In the genomic region with DNA sequence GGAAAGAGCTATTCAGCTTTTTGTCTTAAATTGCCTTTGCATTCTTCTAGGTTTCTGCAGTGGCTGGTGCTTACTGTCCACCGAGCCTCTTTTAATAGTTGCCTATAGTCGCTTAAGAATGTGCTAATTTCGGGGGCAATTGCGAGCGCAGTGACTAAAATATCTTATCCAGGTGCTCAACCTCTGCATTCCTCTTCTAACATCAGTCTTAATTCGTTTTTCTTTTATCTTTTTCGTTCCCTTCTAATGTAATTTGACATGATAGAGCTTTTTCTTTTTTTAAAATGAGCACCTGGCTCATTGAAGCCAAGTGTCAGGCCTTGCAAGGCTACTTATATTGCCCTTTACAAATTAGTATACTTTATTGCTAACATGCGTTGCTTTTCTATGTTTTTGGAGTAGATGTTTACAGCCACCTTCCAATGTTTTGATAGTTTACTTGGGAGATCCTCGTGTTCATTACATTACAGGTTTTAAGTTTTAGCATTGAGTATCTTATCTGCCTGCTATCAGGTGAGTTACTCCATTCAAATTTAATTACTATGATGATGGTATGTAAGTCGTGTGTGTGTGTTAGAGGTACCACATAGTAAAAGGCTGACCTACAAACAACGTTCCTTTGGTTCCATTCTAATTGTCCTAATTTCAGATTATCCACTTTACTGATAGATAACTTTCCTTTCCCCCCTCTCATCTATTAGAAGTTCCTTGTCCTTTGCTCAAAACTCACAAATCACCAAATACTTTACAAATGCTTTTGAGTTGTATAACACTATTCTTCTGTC, we compare ENCODE assay signal across 8 mouse cellular contexts. TPM values are rescaled to one million over a fixed set of nuclear protein-coding genes. Genes with fewer than 3 reads are reported as not detected.
DNase-seq lines count a peak whose midpoint lies in the region; ATAC-seq lines count a peak whose summit lies in the region.

No protein-coding gene starts in this region.

- H3K4me3 ChIP-seq in megakaryocyte, embryonic 14.5 days (replicated peaks): peak overlapping the region; percentile 88
- peak overlapping the region; percentile 39 for H3K4me3 ChIP-seq in embryonic facial prominence, embryonic 12.5 days
- H3K4me3 ChIP-seq in limb, embryonic 12.5 days (replicated peaks): peak overlapping the region; percentile 46
- peak overlapping the region; percentile 49 for H3K4me3 ChIP-seq in stomach, embryonic 16.5 days (replicated peaks; ENCODE audit: low read length)

- peaks cover 43% of the 10 kb centered on the region for H3K4me1 ChIP-seq in megakaryocyte, embryonic 14.5 days
- peaks cover 27% of the 10 kb centered on the region for H3K4me1 ChIP-seq in embryonic facial prominence, embryonic 12.5 days
- H3K4me1 ChIP-seq in limb, embryonic 12.5 days (replicated peaks): peaks cover 51% of the 10 kb centered on the region
- H3K4me1 ChIP-seq in stomach, embryonic 16.5 days (ENCODE audit: control insufficient read depth, insufficient read depth, low read length): peaks cover 21% of the 10 kb centered on the region

- H3K27me3 ChIP-seq in megakaryocyte, embryonic 14.5 days (replicated peaks): no peaks in the 10 kb centered on the region
- H3K27me3 ChIP-seq in embryonic facial prominence, embryonic 12.5 days: no peaks in the 10 kb centered on the region
- H3K27me3 ChIP-seq in limb, embryonic 12.5 days: no peaks in the 10 kb centered on the region
- no peaks in the 10 kb centered on the region for H3K27me3 ChIP-seq in stomach, embryonic 16.5 days (ENCODE audit: control insufficient read depth, insufficient read depth, low read length)

- H3K9me3 ChIP-seq in megakaryocyte, embryonic 14.5 days: no peaks in the 10 kb centered on the region
- H3K9me3 ChIP-seq in embryonic facial prominence, embryonic 12.5 days: no peaks in the 10 kb centered on the region
- H3K9me3 ChIP-seq in limb, embryonic 12.5 days: no peaks in the 10 kb centered on the region
- H3K9me3 ChIP-seq in stomach, embryonic 16.5 days (replicated peaks; ENCODE audit: control insufficient read depth, low read length): no peaks in the 10 kb centered on the region

- DNase-seq in layer of hippocampus, adult 11-12 months (ENCODE audit: low spot score): no peak
- DNase-seq in ovary, postnatal 10 days (ENCODE audit: low spot score): no peak

- WGBS in embryonic facial prominence, embryonic 12.5 days: 2% methylated on average over 11 of the region's 11 CpGs
- 3% methylated on average over 11 of the region's 11 CpGs for WGBS in limb, embryonic 12.5 days
- 5% methylated on average over 11 of the region's 11 CpGs for WGBS in stomach, embryonic 16.5 days

- H3K27ac ChIP-seq in embryonic facial prominence, embryonic 12.5 days: peak overlapping the region; percentile 70
- peak overlapping the region; percentile 74; the same call in 1 of the 2 replicates for H3K27ac ChIP-seq in limb, embryonic 12.5 days
- H3K27ac ChIP-seq in stomach, embryonic 16.5 days (ENCODE audit: low read length): peak overlapping the region; percentile 66

- no peak for ATAC-seq in megakaryocyte, adult 5-6 weeks (ENCODE audit: poor library complexity, severe bottlenecking)
- no peak for ATAC-seq in embryonic facial prominence, embryonic 12.5 days (ENCODE audit: insufficient number of reproducible peaks, insufficient read depth, low FRiP score, low TSS enrichment)
- no peak for ATAC-seq in limb, embryonic 12.5 days (ENCODE audit: insufficient number of reproducible peaks, insufficient read depth, low FRiP score, low TSS enrichment, low read depth)
- no peak for ATAC-seq in stomach, embryonic 16.5 days (ENCODE audit: insufficient read depth, low FRiP score)
- no peak for ATAC-seq in activated CD4-positive, CD25-positive, alpha-beta regulatory T cell, adult 4 months

- H3K36me3 ChIP-seq in megakaryocyte, embryonic 14.5 days (replicated peaks; ENCODE audit: low read length): peaks cover under 1% of the 10 kb centered on the region
- no peaks in the 10 kb centered on the region for H3K36me3 ChIP-seq in embryonic facial prominence, embryonic 12.5 days
- no peaks in the 10 kb centered on the region for H3K36me3 ChIP-seq in limb, embryonic 12.5 days
- no peaks in the 10 kb centered on the region for H3K36me3 ChIP-seq in stomach, embryonic 16.5 days (ENCODE audit: control insufficient read depth, insufficient read depth, low read length)

- H3K9ac ChIP-seq in embryonic facial prominence, embryonic 12.5 days: peak overlapping the region; percentile 52
- peak overlapping the region; percentile 71 for H3K9ac ChIP-seq in limb, embryonic 12.5 days (replicated peaks)
- H3K9ac ChIP-seq in stomach, embryonic 16.5 days (ENCODE audit: low read length): peak overlapping the region; percentile 72

- peak overlapping the region; percentile 50 for H3K4me2 ChIP-seq in embryonic facial prominence, embryonic 12.5 days (replicated peaks)
- H3K4me2 ChIP-seq in limb, embryonic 12.5 days: peak overlapping the region; percentile 59
- peak overlapping the region; percentile 57 for H3K4me2 ChIP-seq in stomach, embryonic 16.5 days (ENCODE audit: low read depth, low read length)

RNA-seq across cellular contexts. Expression of a gene that starts 1.1 kb away (rescaled TPM):
- not detected in 2 replicates for polyA plus RNA-seq in megakaryocyte, embryonic 14.5 days (2012; ENCODE audit: insufficient read depth, low replicate concordance)
- total RNA-seq in megakaryocyte, adult 5-6 weeks (2015): 17.8 and 20.2 TPM in 2 replicates
- total RNA-seq in megakaryocyte, adult 5-6 weeks (2017): 2.8 TPM in 1 of 2 replicates, not detected in the other
- polyA plus RNA-seq in embryonic facial prominence, embryonic 12.5 days (2016; fragmentation: Nextera tagmentation; extraction: Ambion mirVana): 0.83 TPM in 1 of 2 replicates, not detected in the other
- polyA plus RNA-seq in limb, embryonic 12.5 days (2016; fragmentation: Nextera tagmentation; extraction: Ambion mirVana): 0.35 TPM in 1 of 2 replicates, not detected in the other
- polyA plus RNA-seq in stomach, embryonic 16.5 days (2015; fragmentation: Nextera tagmentation; extraction: Ambion mirVana): 1.3 and 2.1 TPM in 2 replicates
- polyA plus RNA-seq in activated CD4-positive, CD25-positive, alpha-beta regulatory T cell, adult 4 months (2017; shearing (Covaris generic)): not detected

RNA-seq across cellular contexts. Expression of a gene that starts 2.3 kb away (rescaled TPM):
- 57.2 and 67.0 TPM in 2 replicates for polyA plus RNA-seq in megakaryocyte, embryonic 14.5 days (2012; ENCODE audit: insufficient read depth, low replicate concordance)
- not detected in 2 replicates for total RNA-seq in megakaryocyte, adult 5-6 weeks (2015)
- 12,468 and 14,692 TPM in 2 replicates for total RNA-seq in megakaryocyte, adult 5-6 weeks (2017)
- 19.8 and 19.9 TPM in 2 replicates for polyA plus RNA-seq in embryonic facial prominence, embryonic 12.5 days (2016; fragmentation: Nextera tagmentation; extraction: Ambion mirVana)
- polyA plus RNA-seq in limb, embryonic 12.5 days (2016; fragmentation: Nextera tagmentation; extraction: Ambion mirVana): 17.4 and 36.2 TPM in 2 replicates
- polyA plus RNA-seq in stomach, embryonic 16.5 days (2015; fragmentation: Nextera tagmentation; extraction: Ambion mirVana): 19.4 and 20.8 TPM in 2 replicates
- polyA plus RNA-seq in activated CD4-positive, CD25-positive, alpha-beta regulatory T cell, adult 4 months (2017; shearing (Covaris generic)): 10 to 100 TPM in 1 of 2 experiments, not detected in 1; 46.6 TPM

RNA-seq across cellular contexts. Expression of a gene that starts 7.5 kb away (rescaled TPM):
- 947 and 1,036 TPM in 2 replicates for polyA plus RNA-seq in megakaryocyte, embryonic 14.5 days (2012; ENCODE audit: insufficient read depth, low replicate concordance)
- total RNA-seq in megakaryocyte, adult 5-6 weeks (2015): 98.2 and 115 TPM in 2 replicates
- total RNA-seq in megakaryocyte, adult 5-6 weeks (2017): not detected in 2 replicates
- polyA plus RNA-seq in embryonic facial prominence, embryonic 12.5 days (2016; fragmentation: Nextera tagmentation; extraction: Ambion mirVana): 45.4 and 60.5 TPM in 2 replicates
- 50.0 and 66.0 TPM in 2 replicates for polyA plus RNA-seq in limb, embryonic 12.5 days (2016; fragmentation: Nextera tagmentation; extraction: Ambion mirVana)
- 49.4 and 53.3 TPM in 2 replicates for polyA plus RNA-seq in stomach, embryonic 16.5 days (2015; fragmentation: Nextera tagmentation; extraction: Ambion mirVana)
- polyA plus RNA-seq in activated CD4-positive, CD25-positive, alpha-beta regulatory T cell, adult 4 months (2017; shearing (Covaris generic)): 10 to 100 TPM in 1 of 2 experiments, not detected in 1; 86.9 TPM

RNA-seq across cellular contexts. Expression of a gene that starts 8.6 kb away (rescaled TPM):
- polyA plus RNA-seq in megakaryocyte, embryonic 14.5 days (2012; ENCODE audit: insufficient read depth, low replicate concordance): 50.2 and 139 TPM in 2 replicates
- total RNA-seq in megakaryocyte, adult 5-6 weeks (2015): 319 and 351 TPM in 2 replicates
- 146 and 157 TPM in 2 replicates for total RNA-seq in megakaryocyte, adult 5-6 weeks (2017)
- 7.1 and 8.2 TPM in 2 replicates for polyA plus RNA-seq in embryonic facial prominence, embryonic 12.5 days (2016; fragmentation: Nextera tagmentation; extraction: Ambion mirVana)
- 9.0 and 11.9 TPM in 2 replicates for polyA plus RNA-seq in limb, embryonic 12.5 days (2016; fragmentation: Nextera tagmentation; extraction: Ambion mirVana)
- 2.6 TPM in 1 of 2 replicates, not detected in the other for polyA plus RNA-seq in stomach, embryonic 16.5 days (2015; fragmentation: Nextera tagmentation; extraction: Ambion mirVana)
- 1 to 10 TPM in 1 of 2 experiments, under 1 TPM in 1; 0.56 to 2.5 TPM for polyA plus RNA-seq in activated CD4-positive, CD25-positive, alpha-beta regulatory T cell, adult 4 months (2017; shearing (Covaris generic))

RNA-seq across cellular contexts. Expression of a gene that starts 15.6 kb away (rescaled TPM):
- 5.6 and 6.1 TPM in 2 replicates for polyA plus RNA-seq in megakaryocyte, embryonic 14.5 days (2012; ENCODE audit: insufficient read depth, low replicate concordance)
- total RNA-seq in megakaryocyte, adult 5-6 weeks (2015): 187 and 212 TPM in 2 replicates
- total RNA-seq in megakaryocyte, adult 5-6 weeks (2017): 175 TPM in 2 replicates
- 13.6 and 17.2 TPM in 2 replicates for polyA plus RNA-seq in embryonic facial prominence, embryonic 12.5 days (2016; fragmentation: Nextera tagmentation; extraction: Ambion mirVana)
- polyA plus RNA-seq in limb, embryonic 12.5 days (2016; fragmentation: Nextera tagmentation; extraction: Ambion mirVana): 19.4 and 26.5 TPM in 2 replicates
- polyA plus RNA-seq in stomach, embryonic 16.5 days (2015; fragmentation: Nextera tagmentation; extraction: Ambion mirVana): 7.8 and 8.6 TPM in 2 replicates
- 1 to 10 TPM; 1.9 to 2.2 TPM for polyA plus RNA-seq in activated CD4-positive, CD25-positive, alpha-beta regulatory T cell, adult 4 months (2017; shearing (Covaris generic))

Comparison
In these comparisons a context has a peak if more than half of its experiments do, and no peak if none do; other contexts are left out.
1. RNA of a gene that starts 7.5 kb away (polyA plus RNA-seq): 947 to 1,036 TPM in megakaryocyte, embryonic 14.5 days; 86.9 TPM in activated CD4-positive, CD25-positive, alpha-beta regulatory T cell, adult 4 months, 50.0 to 66.0 TPM in limb, embryonic 12.5 days, 49.4 to 53.3 TPM in stomach, embryonic 16.5 days and 45.4 to 60.5 TPM in embryonic facial prominence, embryonic 12.5 days; every median in the first group is over 10 times any median in the second.
2. Peak in every context shown above with its lines, with median percentiles within 50 percentile points of each other: H3K4me3 ChIP-seq, H3K27ac ChIP-seq, H3K4me2 ChIP-seq and H3K9ac ChIP-seq.